Mouse (Mus musculus) small intestine, adult 2 months (tissue): ENCODE measurements at regions not wholly inside any gene's neighbourhood (a gene's known extent, or its start where the extent isn't known, plus 50 kb on each side); places are given as distances from the start of the nearest gene placed in this dataset.

Experiments
- CTCF ChIP-seq: fragments of 200-500 bp; IDR thresholded peaks from 2 replicates; pipeline ENCODE4 v1.5.1; 2012; ENCODE audit warnings: low read depth, mild to moderate bottlenecking, control low read depth, inconsistent platforms, low read length, moderate library complexity, mixed read lengths; ENCODE audit not compliant: insufficient replicate concordance, insufficient read length; ENCODE audit errors: extremely low read depth
- POLR2A ChIP-seq: fragments of 200-500 bp; IDR thresholded peaks from 2 replicates; pipeline ENCODE4 v1.6.1; 2012; ENCODE audit warnings: low read depth, mild to moderate bottlenecking, control low read depth, inconsistent platforms, low read length, moderate library complexity

DNA sequence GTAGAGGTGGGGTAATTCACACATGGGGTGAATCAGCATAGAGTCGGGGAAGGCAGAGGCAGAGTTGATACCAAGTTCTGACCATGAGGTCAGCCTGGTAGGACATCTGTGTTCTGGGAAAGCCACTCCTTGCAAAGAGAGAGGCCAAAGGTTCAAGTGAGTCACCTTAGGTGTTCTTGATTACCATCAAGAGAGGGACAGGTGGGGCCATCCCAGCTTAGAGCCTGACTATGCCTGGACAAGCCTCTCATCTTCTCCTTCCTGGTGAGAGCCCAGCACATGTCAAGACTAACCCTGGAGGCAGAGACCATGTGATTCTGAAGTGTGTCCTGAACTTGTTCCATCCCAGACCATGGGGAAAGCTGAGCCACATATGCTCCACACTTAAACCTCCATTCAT, 94.0 kb upstream of the 3110018I06Rik start:
- TF ChIP-seq CTCF (no peak), POLR2A (no peak)
